Mouse (Mus musculus) liver, postnatal 0 days (tissue): ENCODE measurements around the gene Socs5.

Experiments
- CTCF ChIP-seq: sonication (generic); IDR thresholded peaks from 2 replicates; pipeline ENCODE4 v1.5.1; 2016; ENCODE audit warnings: antibody characterized with exemption, low read depth
- EP300 ChIP-seq: IDR thresholded peaks from 2 replicates; pipeline ENCODE4 v1.6.1; 2016; ENCODE audit warnings: antibody characterized with exemption, low read depth, mild to moderate bottlenecking

DNA sequence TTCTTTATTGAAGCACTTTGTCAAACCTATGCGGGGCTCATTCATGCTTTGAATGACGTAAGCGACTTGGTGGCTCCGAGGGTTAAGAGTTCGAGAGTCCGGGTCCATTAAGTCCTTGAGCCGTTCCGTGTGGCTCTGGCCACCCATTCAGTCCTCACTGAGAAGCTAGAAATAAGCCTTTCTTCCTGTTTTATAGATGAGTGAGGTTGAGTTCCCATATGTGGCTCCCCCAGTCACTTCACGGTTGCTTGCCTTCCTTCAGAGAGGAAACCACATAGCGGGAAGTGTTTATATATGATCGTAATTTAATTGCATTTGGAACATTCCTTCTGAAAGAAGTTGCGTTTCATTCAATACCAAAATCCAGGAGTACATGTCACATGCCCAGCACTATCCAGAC lies 42.3 kb downstream of the Socs5 start:
- TF ChIP-seq EP300 (no peak), CTCF (no peak)
